Mouse (Mus musculus): ENCODE results near the gene Gpsm1.

Gpsm1 gene

GRCm38 (mm10) chr2:26315072-26315924, at the start of gene Gpsm1:
Gene Gpsm1 (plus strand): TSS chr2:26315515.
- DNase-seq (ENCODE audit: low spot score in 2 of 2), result peak; percentile 80 to 82

GRCm38 (mm10) chr2:26266066-26266742, 49.1 kb upstream of the Gpsm1 start:
- no peak for DNase-seq (ENCODE audit: low spot score in 2 of 2)

- no peak for DNase-seq (ENCODE audit: low spot score in 2 of 2)
These were observed 47.1 kb upstream of the Gpsm1 start for GRCm38 (mm10) chr2:26268216-26268615.

GRCm38 (mm10) chr2:26273611-26274010, 41.7 kb upstream of the Gpsm1 start:
- DNase-seq (ENCODE audit: low spot score in 2 of 2), result no peak

- no peak for DNase-seq (ENCODE audit: low spot score in 2 of 2)
These were observed 35.6 kb upstream of the Gpsm1 start for GRCm38 (mm10) chr2:26279712-26280111.

- no peak for DNase-seq (ENCODE audit: low spot score in 2 of 2)
These were observed 34.7 kb upstream of the Gpsm1 start for GRCm38 (mm10) chr2:26280594-26280993.

GRCm38 (mm10) chr2:26285804-26286203, 29.5 kb upstream of the Gpsm1 start:
- no peak for DNase-seq (ENCODE audit: low spot score in 2 of 2)

- DNase-seq (ENCODE audit: low spot score in 2 of 2), result no peak
These were observed 28.9 kb upstream of the Gpsm1 start for GRCm38 (mm10) chr2:26286391-26286790.

GRCm38 (mm10) chr2:26290133-26290532, 25.2 kb upstream of the Gpsm1 start:
- no peak for DNase-seq (ENCODE audit: low spot score in 2 of 2)

- DNase-seq (ENCODE audit: low spot score in 2 of 2), result no peak
These were observed 20.9 kb upstream of the Gpsm1 start, which contains the start of gene Ccdc187 for GRCm38 (mm10) chr2:26294457-26294856. Gene Ccdc187 (minus strand): TSS chr2:26294557.

- no peak for DNase-seq (ENCODE audit: low spot score in 2 of 2)
These were observed 18.6 kb upstream of the Gpsm1 start for GRCm38 (mm10) chr2:26296606-26297195.

- no peak for DNase-seq (ENCODE audit: low spot score in 2 of 2)
These were observed 17.0 kb upstream of the Gpsm1 start for GRCm38 (mm10) chr2:26298208-26298855.

- DNase-seq (ENCODE audit: low spot score in 2 of 2), result no peak
These were observed 16.5 kb upstream of the Gpsm1 start for GRCm38 (mm10) chr2:26298856-26299230.

GRCm38 (mm10) chr2:26299336-26299735, 16.0 kb upstream of the Gpsm1 start:
- DNase-seq (ENCODE audit: low spot score in 2 of 2), result no peak

GRCm38 (mm10) chr2:26300161-26300807, 15.0 kb upstream of the Gpsm1 start:
- no peak for DNase-seq (ENCODE audit: low spot score in 2 of 2)

- DNase-seq (ENCODE audit: low spot score in 2 of 2), result peak; percentile 76 to 81
These were observed 14.5 kb upstream of the Gpsm1 start for GRCm38 (mm10) chr2:26300808-26301174.

GRCm38 (mm10) chr2:26302005-26302503, 13.3 kb upstream of the Gpsm1 start:
- DNase-seq (ENCODE audit: low spot score in 2 of 2), result no peak

- DNase-seq (ENCODE audit: low spot score in 2 of 2), result no peak
These were observed 10.6 kb upstream of the Gpsm1 start for GRCm38 (mm10) chr2:26304711-26305110.

- no peak for DNase-seq (ENCODE audit: low spot score in 2 of 2)
These were observed 9.8 kb upstream of the Gpsm1 start for GRCm38 (mm10) chr2:26305555-26305954.

GRCm38 (mm10) chr2:26306702-26307101, 8.6 kb upstream of the Gpsm1 start:
- DNase-seq (ENCODE audit: low spot score in 2 of 2), result no peak

- no peak for DNase-seq (ENCODE audit: low spot score in 2 of 2)
These were observed 5.6 kb upstream of the Gpsm1 start for GRCm38 (mm10) chr2:26309739-26310138.
